Mouse (Mus musculus) ES-Bruce4 (cell line): ENCODE data around the gene Pax6. TPM values are rescaled to one million over a fixed set of nuclear protein-coding genes. Genes with fewer than 3 reads are reported as not detected.

Experiments used
- H3K27ac ChIP-seq: 2 replicates; pipeline ENCODE4 v1.5.1; 2012; ENCODE audit warnings: low read length, inconsistent platforms; ENCODE audit not compliant: insufficient read depth
- H3K27me3 ChIP-seq: 2 replicates; pipeline ENCODE4 v1.6.1; 2012; ENCODE audit warnings: mild to moderate bottlenecking, low read length, inconsistent platforms; ENCODE audit not compliant: control insufficient read depth, poor library complexity, insufficient read depth, severe bottlenecking
- H3K36me3 ChIP-seq: 2 replicates; pipeline ENCODE4 v1.6.1; 2012; ENCODE audit warnings: inconsistent platforms, mild to moderate bottlenecking, low read length, moderate library complexity; ENCODE audit not compliant: control insufficient read depth, poor library complexity, insufficient read depth, severe bottlenecking
- H3K4me1 ChIP-seq: one replicate; pipeline ENCODE4 v1.8.1; 2011; ENCODE audit warnings: low read length; ENCODE audit not compliant: control insufficient read depth, insufficient read depth
- H3K4me3 ChIP-seq: 2 replicates; pipeline ENCODE4 v1.5.1; 2011; ENCODE audit warnings: low read depth, mild to moderate bottlenecking, low read length
- H3K9ac ChIP-seq: 2 replicates; pipeline ENCODE4 v1.6.1; 2012; ENCODE audit warnings: low read depth, mild to moderate bottlenecking, inconsistent platforms; ENCODE audit not compliant: poor library complexity, severe bottlenecking
- H3K9me3 ChIP-seq: replicated peaks from 2 replicates; pipeline ENCODE4 v1.6.1; 2012; ENCODE audit warnings: mild to moderate bottlenecking, low read length, inconsistent platforms; ENCODE audit not compliant: control insufficient read depth, poor library complexity, insufficient read depth, severe bottlenecking
- CTCF ChIP-seq: IDR thresholded peaks from one replicate; pipeline ENCODE4 v1.8.1; 2011; ENCODE audit warnings: low read depth, low read length
- EP300 ChIP-seq: IDR thresholded peaks from 2 replicates; pipeline ENCODE4 v1.6.1; 2011; ENCODE audit warnings: low read depth, low read length; ENCODE audit not compliant: insufficient read depth
- POLR2A ChIP-seq: IDR thresholded peaks from one replicate; pipeline ENCODE4 v1.8.1; 2011; ENCODE audit warnings: low read length; ENCODE audit not compliant: insufficient read depth
- polyA plus RNA-seq: library from polyadenylated mRNA; stranded (reverse); fragments of >200 nt; gene quantifications from 2 replicates; pipeline ENCODE4 v1.2.4, GENCODE M21; 2011; ENCODE audit warnings: low read depth; ENCODE audit not compliant: missing spikeins, insufficient read depth, insufficient read length

Gene Pax6
- polyA plus RNA-seq, 1 experiment, result 2.5 TPM

GRCm38 (mm10) chr2:105680146-105680998 is 11.7 kb downstream of the Pax6 start:
- Histone ChIP-seq H3K4me3 (peak overlapping the region; percentile 2; the same call in 1 of the 2 replicates), H3K9ac (no peak overlapping the region), H3K9me3 (no peaks in the 10 kb centered on the region), H3K27me3 (peaks cover 23% of the 10 kb centered on the region), H3K27ac (no peak overlapping the region), H3K36me3 (no peaks in the 10 kb centered on the region), H3K4me1 (no peaks in the 10 kb centered on the region)
- TF ChIP-seq EP300 (no peak), CTCF (no peak), POLR2A (no peak)

GRCm38 (mm10) chr2:105680999-105681710 is 12.5 kb downstream of the Pax6 start:
- Histone ChIP-seq H3K36me3 (no peaks in the 10 kb centered on the region), H3K4me1 (no peaks in the 10 kb centered on the region), H3K9me3 (no peaks in the 10 kb centered on the region), H3K27me3 (peaks cover 25% of the 10 kb centered on the region), H3K27ac (no peak overlapping the region), H3K9ac (no peak overlapping the region), H3K4me3 (0 out of 2 replicates have a peak overlapping the region, but pooled peaks have one; percentile 3)
- TF ChIP-seq CTCF (no peak), EP300 (no peak), POLR2A (no peak)

DNA sequence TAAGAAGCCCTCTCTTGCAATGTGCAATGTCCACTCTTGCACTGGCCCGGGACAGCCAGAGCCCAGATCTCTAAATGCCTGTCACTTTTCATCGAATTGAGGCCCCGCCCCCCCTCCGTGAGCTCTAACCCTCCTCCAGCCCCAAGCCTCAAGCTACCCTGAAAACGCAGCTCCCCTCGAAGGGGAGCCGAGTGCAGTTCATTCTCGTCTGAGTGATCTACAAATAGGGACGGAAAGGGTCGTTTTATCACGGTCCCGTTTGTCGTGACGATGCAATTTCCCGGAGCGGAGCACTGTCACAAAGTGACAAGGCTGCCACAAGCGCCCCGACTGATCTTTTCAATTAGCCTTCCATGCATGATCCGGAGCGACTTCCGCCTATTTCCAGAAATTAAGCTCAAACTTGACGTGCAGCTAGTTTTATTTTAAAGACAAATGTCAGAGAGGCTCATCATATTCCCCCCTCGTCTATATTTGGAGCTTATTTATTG is 13.4 kb downstream of the Pax6 start:
- Histone ChIP-seq H3K27ac (no peak overlapping the region), H3K9me3 (no peaks in the 10 kb centered on the region), H3K4me3 (no peak overlapping the region), H3K9ac (no peak overlapping the region), H3K4me1 (no peaks in the 10 kb centered on the region), H3K27me3 (peaks cover 21% of the 10 kb centered on the region), H3K36me3 (no peaks in the 10 kb centered on the region)
- TF ChIP-seq POLR2A (no peak), EP300 (no peak), CTCF (no peak)

- no peaks in the 10 kb centered on the region for H3K36me3 ChIP-seq
- no peak overlapping the region for H3K4me3 ChIP-seq
Observed at GRCm38 (mm10) chr2:105682634-105683351, 14.1 kb downstream of the Pax6 start.

GRCm38 (mm10) chr2:105683771-105684410 is 15.2 kb downstream of the Pax6 start:
- H3K9ac ChIP-seq, result no peak overlapping the region
- no peak for TF ChIP-seq POLR2A
- TF ChIP-seq CTCF, result no peak
- no peak for TF ChIP-seq EP300
- H3K4me1 ChIP-seq, result no peaks in the 10 kb centered on the region
- no peaks in the 10 kb centered on the region for H3K36me3 ChIP-seq
- no peaks in the 10 kb centered on the region for H3K9me3 ChIP-seq
- H3K4me3 ChIP-seq, result no peak overlapping the region
- peaks cover 23% of the 10 kb centered on the region for H3K27me3 ChIP-seq
- no peak overlapping the region for H3K27ac ChIP-seq

More at GRCm38 (mm10) chr2:105682634-105683351, 14.1 kb downstream of the Pax6 start:
- Histone ChIP-seq H3K27ac (no peak overlapping the region), H3K4me1 (no peaks in the 10 kb centered on the region), H3K9me3 (no peaks in the 10 kb centered on the region), H3K9ac (no peak overlapping the region), H3K27me3 (peaks cover 21% of the 10 kb centered on the region)
- no peak for TF ChIP-seq CTCF
- TF ChIP-seq EP300, result no peak
- no peak for TF ChIP-seq POLR2A
